Mouse (Mus musculus) urinary bladder, postnatal 36 days (tissue): Measurements from ENCODE around the gene Tmem91.

Experiments
- DNase-seq, 2 experiments: peaks; one replicate each; pipeline ENCODE4 v3.0.0; 2022; ENCODE audit warnings: low spot score in 2 of 2, mixed read lengths in 1 of 2

Tmem91 gene

DNA sequence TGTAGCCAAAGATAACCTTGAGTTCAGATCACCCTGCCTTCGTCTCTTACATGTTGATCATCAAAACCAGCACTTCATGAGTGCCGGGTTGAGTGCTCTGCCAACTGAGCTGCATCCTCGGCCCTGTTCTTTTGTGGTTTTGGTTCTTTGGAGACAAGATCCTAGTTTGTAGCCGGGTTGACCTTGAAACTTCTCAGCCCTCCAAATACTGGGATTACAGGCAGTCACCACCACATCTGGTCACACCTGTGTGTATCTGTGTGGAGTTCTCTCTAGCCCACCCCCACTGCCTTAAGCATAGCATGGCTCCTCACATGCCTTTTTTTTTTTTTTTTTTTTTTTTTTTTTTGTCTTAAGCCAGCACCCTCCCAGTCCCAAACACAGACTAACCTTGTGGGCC is 4.9 kb downstream of the Tmem91 start:
- DNase-seq, result no peak

DNA sequence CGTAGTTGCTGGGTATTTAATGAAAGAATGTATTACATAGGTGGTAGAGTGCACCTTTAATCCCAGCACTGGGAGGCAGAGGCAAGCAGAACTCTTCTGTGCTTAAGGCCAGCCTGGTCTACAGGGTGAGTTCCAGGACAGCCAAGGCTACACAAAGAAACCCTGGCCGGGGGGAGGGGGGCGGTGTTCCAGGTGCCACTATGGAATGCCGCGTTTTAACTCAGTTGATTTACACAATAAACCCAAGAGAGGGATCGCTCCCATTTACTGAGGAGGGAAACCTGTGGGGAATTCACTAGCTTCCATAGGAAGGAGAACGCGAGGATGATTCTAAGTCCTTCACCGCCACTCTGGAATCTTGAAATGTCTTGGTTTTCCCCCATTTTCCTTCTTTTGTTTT is 5.3 kb downstream of the Tmem91 start:
- DNase-seq, result no peak

DNA sequence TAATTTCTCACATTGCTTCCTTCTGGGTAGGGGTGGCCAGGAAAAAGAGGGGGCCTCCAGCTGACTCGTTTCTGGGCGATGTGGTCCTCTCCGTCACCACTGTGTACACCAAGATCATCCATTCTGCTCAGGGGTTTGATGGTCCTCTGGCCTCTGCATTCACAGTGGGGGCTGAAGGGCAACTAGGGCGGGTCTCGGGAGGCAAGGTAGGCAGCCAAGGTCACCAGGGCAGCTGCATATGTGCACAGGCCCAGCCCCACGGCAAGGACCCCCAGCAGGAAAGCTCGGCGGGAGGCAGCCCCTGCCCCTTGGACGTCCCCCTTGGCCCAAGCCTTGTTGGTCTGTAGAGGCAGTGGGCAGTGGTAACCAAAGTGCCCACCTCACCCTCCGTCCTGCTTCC is 5.8 kb downstream of the Tmem91 start:
- DNase-seq, result no peak

DNA sequence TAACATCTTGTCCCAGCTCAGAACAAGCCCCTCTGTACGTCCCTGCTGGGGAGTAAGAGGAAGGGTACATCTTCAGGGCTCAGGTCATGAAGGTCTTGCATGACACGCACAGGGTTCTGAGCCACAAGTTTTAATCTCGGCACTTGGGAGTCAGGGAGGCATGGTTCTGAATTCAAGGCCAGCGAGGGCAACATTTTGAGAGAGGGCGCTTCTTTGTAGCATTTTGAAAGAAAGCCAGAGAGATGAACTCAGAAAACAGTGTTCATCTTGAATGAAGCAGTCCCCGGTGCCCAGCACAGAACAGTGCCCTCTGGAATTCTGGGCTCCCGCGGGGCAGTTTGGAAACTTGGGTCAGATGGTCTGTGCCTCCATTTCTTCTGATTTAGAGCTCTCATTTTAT is 8.6 kb downstream of the Tmem91 start:
- no peak for DNase-seq

DNA sequence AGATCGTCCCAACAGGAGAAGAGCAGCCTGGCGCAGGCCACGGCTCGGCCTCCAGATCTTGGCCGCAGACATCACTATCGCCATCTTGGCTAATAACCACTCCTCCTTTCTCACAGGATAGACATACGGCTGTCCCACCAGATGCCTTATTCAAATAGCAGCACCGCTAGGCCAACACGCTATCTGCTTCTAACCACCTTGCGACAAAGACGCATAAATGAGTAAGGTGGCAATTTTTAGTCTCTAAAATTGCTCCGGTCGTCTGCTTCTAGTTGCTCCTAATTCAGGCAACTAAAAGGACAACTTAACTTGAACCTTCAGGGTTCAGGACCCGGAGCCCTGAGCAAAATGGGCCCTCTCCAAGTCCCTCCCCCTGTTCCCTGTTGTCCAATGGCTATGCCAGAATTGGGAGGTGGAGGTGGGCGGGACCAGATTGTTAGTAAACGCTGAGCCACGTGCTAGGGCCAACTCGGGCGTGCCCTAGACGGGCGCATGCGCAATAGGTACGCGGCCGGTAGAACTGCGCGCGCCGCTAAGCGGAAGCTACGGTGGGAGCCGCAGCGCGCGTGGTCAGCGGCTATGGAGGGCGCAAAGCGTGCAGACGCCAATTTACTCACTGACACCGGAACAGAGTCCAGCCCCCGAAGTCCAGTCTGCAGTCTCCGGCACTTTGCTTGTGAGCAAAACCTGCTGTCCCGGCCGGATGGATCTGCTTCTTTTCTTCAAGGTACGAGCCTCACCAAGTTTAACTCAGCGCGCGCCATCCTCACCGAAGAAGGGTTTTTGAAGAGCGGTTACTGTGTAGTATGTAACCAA is 16.1 kb downstream of the Tmem91 start, which contains the start of the genes Bckdha and Exosc5:
Bckdha (minus strand) TSS at position 325 of the 816 bp plus-strand sequence.
Exosc5 (plus strand) TSS at position 508 of the 816 bp plus-strand sequence.
- DNase-seq, result peak; percentile 99

DNA sequence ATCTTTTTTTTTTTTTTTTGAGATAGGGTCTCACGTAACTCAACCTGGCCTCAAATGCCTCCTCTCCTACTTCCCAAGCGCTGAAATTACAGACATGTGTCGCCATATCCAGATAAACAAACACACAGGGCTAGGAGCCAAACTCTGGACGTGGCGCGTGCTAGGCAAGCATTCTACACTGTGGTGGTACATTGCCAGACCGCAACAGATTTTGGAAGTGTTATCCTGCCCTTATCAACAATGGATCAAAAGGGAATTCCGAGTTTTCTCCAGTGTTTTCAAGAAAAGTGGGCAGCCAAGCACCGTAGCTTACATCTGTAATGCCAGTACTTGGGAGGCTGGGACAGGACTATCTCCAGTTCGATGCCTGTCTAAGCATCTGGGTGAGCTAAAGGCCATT is 17.2 kb downstream of the Tmem91 start:
- peak in 1 of 2 experiments; percentile 33 for DNase-seq

DNA sequence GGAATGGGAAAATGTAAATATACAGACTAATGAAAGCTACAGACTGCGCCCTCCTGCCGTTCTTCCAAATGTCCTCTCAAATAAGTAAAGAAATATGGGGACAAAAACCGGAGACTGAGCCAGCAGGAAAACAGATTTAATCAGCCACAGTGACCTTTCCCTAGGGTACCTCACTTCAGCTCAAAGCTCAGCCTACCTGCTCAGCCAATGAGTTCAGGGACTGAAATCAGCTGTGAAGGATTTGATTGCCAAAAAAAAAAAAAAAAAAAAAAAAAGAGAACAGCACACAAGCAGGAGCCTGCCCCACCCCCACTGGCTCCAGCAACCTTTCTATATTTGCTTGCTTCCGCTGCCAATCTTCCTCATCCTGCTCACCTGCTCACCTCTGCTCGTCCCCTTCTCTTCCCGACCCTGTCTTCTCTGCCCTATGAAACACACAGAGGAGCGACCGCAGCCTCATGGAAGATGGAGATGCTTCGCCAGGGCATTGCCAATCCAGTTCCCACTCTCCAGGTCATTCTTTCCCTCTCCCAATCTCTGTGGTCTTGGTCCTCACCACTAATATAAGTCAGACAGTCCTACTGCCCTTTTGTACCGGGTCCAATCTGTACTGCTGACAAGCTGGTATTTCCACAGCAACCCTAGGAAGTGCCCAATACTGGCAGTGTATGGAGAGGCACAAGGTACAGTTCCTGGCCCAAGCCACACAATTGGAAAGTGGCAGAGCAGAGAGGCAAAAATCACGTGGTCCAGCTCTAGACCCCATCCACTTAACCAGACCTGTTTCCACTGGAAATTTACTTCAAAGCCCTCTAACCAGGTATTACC is 19.2 kb downstream of the Tmem91 start:
- DNase-seq, result peak in 1 of 2 experiments; percentile 44

DNA sequence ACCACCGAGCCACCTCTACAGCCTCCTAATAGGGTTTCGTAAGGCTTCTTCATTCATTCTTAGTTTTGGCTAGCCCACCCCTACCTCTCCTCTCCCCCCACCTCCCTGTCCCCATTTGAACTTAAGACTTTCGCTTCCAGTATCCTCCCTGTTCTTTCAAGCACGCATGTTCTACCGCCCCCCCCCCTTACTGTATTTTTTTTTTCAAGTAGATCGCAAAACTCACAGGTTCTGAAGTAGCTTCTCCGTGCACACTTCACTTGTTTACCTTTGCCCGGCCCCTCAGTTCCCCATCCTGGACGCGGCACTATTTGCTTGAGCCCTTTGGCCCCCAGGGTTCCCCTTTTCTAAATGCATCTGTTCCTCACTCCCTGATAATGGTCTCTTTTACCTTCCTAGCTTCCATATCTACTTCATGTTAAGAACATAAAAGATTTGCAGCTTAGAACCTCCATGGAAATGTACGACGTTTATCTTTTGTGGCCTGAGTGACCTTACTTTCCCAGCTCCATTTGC is 22.7 kb downstream of the Tmem91 start:
- no peak for DNase-seq

DNA sequence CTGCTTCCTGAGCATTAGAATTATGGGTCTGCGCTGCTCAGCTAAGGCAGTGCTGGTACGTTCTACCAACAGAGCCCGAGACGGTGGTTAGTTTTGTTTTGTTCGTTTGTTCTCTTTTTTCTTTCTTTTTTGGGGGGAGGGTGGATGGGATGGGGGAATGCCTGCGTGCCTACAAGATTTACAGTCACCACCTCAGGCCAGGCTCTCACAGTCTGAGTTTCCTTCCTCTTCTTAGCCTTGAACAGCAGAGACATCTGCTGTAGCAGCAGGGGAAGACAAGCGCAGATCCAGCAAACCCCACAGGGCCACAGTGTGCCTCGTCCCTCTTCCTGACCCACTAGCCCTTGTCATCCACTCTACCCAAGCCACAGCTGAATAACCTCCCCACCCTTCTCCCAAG is 23.7 kb downstream of the Tmem91 start:
- DNase-seq, result no peak

DNA sequence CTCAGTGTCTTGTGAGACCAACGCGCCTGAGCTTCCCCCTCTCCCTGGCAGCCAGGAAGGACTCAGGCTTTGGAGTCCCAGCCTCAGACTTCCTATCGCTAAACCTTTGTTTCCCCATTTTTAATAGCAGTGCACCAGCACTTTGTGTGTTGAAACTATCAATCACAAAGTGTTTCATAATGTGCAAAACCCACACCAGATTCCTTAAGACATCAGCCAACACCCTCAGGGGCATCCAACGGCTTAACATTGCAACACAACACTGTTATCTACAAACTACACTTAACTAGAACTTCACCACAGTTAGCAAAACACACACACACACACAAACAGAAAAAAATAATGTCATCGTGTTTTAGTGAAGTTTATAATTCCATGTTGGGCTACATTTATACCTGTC is 25.1 kb downstream of the Tmem91 start:
- no peak for DNase-seq

DNA sequence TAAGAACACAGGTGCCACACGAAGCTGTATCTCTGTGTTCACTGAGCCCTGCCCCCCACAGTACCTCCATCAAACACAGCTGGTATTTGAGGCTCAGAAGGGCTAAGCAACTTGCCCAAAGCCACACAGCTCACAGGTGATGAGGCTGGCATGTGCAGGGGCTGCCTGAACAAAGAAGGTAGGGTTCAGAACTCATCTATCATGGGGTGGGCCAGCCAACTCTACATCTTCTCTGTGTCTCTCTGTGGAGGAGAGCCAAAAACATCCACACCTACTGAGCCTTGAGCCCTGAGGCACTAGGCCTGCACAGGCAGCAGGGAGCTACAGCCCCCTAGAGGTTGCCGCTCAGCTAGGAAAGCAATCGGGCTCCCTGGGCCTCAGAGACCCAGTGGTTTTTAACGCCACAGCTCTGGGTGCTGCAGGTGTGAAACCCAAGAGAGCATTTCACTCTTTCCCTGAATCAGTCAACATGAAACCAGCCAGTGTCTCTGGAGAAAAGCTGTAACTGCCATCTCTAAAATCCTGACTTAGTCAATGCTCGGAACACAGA is 27.3 kb downstream of the Tmem91 start:
- no peak for DNase-seq

DNA sequence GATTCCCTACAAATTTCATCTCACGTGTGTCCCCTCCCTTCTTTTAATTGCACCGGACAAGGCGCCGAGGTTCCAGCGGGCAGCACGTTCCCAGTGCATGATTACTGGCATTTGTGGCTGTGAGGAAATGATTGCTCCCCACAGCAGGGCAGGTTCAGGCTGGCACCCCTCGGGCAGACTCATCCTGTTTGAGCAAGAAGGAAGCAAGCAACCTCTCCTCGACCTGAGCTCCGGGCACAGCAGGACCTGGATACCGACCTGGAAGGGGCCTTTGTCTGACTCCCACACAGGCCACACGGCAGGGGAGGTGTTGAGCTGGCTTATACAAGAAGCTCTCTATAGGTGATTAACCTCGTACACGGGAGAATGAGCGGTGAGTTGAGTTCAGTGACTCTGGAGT is 29.9 kb downstream of the Tmem91 start:
- DNase-seq, result peak; percentile 32 to 70

DNA sequence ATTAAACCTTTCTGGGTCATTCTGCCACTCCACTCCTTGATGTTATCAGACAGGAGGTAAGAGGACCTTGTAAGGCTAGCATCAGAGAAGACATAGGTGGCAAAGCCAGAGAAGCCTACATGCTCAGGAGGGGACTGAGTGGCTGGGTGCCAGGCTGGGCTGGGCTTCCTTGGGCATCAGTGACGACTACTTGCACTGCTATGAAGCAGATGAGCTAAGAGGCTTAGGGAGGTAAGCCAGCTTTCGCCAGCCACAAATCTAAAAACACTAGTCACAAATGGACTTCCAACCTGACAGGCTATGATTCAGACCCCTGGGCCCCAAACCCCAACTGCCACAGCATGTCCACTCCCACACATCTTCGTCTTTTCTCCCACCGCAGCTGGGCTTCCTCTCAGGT is 30.3 kb downstream of the Tmem91 start:
- no peak for DNase-seq

DNA sequence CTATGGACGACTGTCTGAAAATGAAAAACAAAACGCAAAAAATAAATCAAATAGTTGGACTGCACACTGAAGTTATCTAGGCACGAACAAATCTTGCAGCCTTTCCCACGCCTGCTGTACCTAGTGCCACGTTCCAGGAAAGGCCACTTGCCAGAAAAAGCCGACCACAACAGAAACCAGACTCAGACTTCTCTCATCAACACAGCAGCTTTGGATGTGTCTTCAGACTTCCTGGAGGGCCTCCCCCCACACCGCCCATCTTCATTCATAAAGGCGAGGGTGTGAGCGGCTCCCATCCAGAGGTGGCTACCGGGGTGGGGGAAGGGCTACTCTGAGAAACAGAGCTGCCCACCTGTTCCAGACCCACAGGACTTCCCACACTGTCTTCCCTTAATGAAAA is 30.8 kb downstream of the Tmem91 start:
- no peak for DNase-seq

DNA sequence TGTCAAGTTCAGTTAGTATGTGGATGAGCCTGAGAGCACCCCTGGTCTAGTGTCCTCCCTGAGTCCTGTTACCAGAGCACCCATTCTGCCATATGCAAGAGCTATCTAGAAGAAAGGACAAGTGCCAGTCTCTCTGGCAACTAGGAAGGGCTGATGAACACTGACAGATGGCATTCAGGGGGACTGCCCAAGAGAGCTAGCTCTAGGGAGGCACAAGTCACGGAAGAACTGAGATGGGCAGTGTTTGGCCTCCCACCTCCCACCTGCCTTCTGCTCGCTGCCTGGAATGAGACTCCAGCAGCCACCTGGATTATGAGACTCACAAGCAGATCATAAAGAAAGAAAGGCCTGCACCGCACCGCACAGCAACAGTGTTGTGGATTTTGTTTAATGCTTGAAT is 35.2 kb downstream of the Tmem91 start:
- no peak for DNase-seq

DNA sequence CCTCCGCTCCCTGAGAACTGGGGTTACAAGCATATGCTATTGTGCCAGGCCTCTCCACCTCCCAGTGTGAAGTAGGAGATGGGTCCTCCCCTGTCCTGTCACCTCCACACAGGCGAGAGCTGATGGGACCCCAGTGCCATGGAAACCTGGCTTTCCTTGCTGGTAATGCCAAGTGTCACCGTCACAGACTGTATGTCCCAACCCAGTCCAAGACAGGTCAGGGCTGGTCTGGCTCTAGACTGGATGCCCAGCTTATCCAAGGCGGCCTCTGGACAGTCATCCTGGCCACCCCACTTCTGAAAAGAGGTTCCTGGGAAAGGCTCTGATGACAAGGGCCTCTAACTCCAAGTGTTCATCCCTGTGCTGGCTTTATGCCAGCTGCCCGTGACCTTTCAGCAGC is 37.9 kb downstream of the Tmem91 start:
- no peak for DNase-seq

DNA sequence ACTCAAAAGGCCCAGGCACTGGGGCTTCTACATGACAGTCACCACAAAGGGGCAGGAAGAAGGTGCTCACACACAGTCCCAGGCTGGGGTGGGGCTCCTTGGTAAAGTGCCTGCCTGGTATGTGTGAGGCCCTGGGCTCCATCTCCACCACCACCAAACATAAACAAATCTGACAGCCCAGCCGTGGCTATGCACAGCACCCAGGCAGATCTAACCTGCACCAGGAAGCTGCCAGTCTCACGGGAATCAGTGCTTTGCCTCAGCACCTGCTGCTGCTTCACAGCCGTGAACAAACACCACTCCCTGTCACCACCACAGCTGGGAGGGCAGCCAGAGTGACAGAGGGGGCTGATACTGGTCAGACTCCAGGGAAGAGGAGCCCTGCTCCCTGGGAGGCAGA is 38.6 kb downstream of the Tmem91 start:
- no peak for DNase-seq

DNA sequence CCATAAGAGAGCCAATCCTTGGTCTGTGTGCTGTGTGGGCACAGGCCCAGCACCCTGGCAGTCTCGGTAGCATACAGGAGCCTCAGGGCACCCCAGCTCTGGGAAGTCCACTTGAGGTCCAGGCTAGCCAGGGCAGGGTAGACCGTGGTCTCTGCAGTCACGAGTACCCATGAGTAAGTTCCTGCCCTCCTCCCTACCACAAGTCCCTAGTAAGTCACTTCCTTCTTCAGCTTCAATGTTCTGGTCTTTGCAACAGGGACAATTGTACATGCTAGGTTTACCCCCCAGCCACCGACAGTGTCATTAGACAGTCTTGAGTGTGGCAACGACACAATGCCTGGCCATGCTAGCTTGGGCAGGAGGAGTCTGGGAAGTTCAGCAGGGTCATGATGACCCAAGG is 42.3 kb downstream of the Tmem91 start:
- no peak for DNase-seq

DNA sequence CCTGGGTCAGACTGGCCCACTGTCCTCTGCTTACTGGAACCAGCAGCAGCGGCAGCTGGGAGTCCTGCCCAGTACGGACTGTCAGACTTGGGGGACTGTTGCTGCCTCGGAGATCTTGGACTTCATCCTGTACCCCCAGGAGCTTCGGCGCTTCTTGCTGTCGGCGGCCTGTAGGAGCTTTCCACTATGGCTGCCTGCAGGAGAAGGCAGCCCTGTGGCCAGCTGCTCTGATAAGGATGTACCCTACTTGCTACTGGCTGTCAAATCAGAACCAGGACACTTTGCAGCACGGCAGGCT is 46.7 kb downstream of the Tmem91 start:
- no peak for DNase-seq

DNA sequence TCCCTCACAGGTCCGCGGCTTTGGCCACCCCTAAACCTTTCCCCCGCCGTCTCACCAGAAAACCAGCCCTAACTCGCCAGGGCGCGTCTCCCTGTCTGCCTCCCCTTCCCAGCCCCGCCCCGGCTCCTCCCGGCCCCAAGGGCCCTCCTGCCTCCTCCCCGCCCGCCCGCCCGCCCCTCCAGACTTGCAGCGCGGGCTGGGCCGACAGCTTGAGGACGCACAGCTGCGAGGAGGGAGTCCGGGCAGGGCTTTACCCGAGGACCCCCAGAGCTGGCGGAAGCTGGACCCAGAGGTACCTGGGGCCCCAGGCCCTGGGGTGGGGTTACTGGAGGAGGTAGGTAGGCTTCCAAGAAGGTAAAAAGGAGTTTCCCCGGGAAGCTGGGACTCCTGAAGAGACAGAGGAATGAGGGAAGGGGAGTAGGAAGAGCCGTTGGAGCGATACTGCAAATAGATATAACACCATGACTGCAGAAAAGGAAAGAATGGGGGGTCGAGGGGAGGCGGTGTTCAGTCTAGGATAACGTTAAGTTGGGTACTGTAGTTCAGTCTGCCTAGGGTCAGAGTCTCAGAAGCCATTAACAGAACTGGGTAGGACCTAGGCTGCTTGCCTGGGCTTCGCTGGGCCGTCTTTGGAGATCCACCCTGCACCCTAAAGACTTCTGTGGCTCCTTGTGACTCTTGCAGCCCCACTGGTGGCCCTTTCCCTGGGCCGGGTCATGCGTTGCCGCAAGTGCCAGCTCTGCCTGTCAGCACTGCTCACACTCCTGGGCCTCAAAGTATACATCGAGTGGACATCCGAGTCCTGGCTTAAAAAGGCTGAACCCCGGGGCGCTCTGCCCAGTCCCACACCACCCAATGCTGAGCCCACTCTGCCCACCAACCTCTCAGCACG is 47.3 kb downstream of the Tmem91 start:
- DNase-seq, result peak; percentile 79 to 87
